Mouse (Mus musculus): Measurements from ENCODE around the gene Sys1. TPM values are rescaled to one million over a fixed set of nuclear protein-coding genes. Genes with fewer than 3 reads are reported as not detected.

Gene Sys1
- total and polyA plus RNA-seq, 3 experiments = 85.8 to 94.3 TPM; not detected in 1

GRCm38 (mm10) chr2:164448921-164449320 is 7.8 kb upstream of the Sys1 start:
- Histone ChIP-seq H3K4me3 (ENCODE audit: control insufficient read depth in 1 of 2, insufficient read depth in 1 of 2, low read depth in 2 of 2, low read length in 2 of 2) (no peak overlapping the region), H3K9ac (ENCODE audit: control insufficient read depth, low read depth, low read length, poor library complexity, severe bottlenecking) (no peak overlapping the region), H3K27me3 (ENCODE audit: control insufficient read depth in 1 of 2, insufficient read depth in 2 of 2, low read length in 2 of 2) (peaks cover 26 to 42% of the 10 kb centered on the region in 2 experiments), H3K9me3 (replicated peaks; ENCODE audit: insufficient read depth, low read length) (no peaks in the 10 kb centered on the region), H3K4me1 (ENCODE audit: control insufficient read depth in 1 of 2, insufficient read depth in 2 of 2, low read length in 2 of 2) (no peaks in the 10 kb centered on the region), H3K36me3 (ENCODE audit: control insufficient read depth in 1 of 2, insufficient read depth in 2 of 2, low read length in 2 of 2) (no peaks in the 10 kb centered on the region), H3K27ac (ENCODE audit: control insufficient read depth, low read depth, low read length) (no peak overlapping the region), H3K79me2 (ENCODE audit: control insufficient read depth, insufficient read depth, low read length, poor library complexity) (no peaks in the 10 kb centered on the region)
- TF ChIP-seq MAFK (IDR thresholded peaks at IDR 0.05; ENCODE audit: borderline replicate concordance, low read depth, low read length) (no peak), BHLHE40 (IDR thresholded peaks at IDR 0.05; ENCODE audit: borderline replicate concordance, low read depth, low read length) (no peak), SMC3 (IDR thresholded peaks at IDR 0.05; ENCODE audit: low read depth, low read length) (no peak), NELFE (IDR thresholded peaks at IDR 0.05; ENCODE audit: low read depth, low read length) (no peak), HCFC1 (IDR thresholded peaks at IDR 0.05; ENCODE audit: low read depth, low read length) (no peak), RCOR1 (IDR thresholded peaks at IDR 0.05; ENCODE audit: low read depth, low read length) (no peak), USF1 (IDR thresholded peaks at IDR 0.05; ENCODE audit: low read depth, low read length) (no peak), ZNF384 (IDR thresholded peaks at IDR 0.05; ENCODE audit: low read depth, low read length) (no peak), POLR2A (IDR thresholded peaks at IDR 0.05; ENCODE audit: control insufficient read depth in 1 of 2, insufficient read depth in 1 of 2, low read depth in 1 of 2, low read length in 2 of 2, poor library complexity in 1 of 2) (no peak), POLR2AphosphoS2 (IDR thresholded peaks at IDR 0.05; ENCODE audit: low read length) (no peak)
- no peak for DNase-seq (ENCODE audit: low read depth, low spot score)

- Histone ChIP-seq H3K9me3 (replicated peaks; ENCODE audit: insufficient read depth, low read length) (no peaks in the 10 kb centered on the region), H3K27ac (ENCODE audit: control insufficient read depth, low read depth, low read length) (no peak overlapping the region), H3K79me2 (ENCODE audit: control insufficient read depth, insufficient read depth, low read length, poor library complexity) (no peaks in the 10 kb centered on the region), H3K27me3 (ENCODE audit: control insufficient read depth in 1 of 2, insufficient read depth in 2 of 2, low read length in 2 of 2) (peaks cover 28 to 43% of the 10 kb centered on the region in 2 experiments), H3K36me3 (ENCODE audit: control insufficient read depth in 1 of 2, insufficient read depth in 2 of 2, low read length in 2 of 2) (no peaks in the 10 kb centered on the region), H3K9ac (ENCODE audit: control insufficient read depth, low read depth, low read length, poor library complexity, severe bottlenecking) (no peak overlapping the region), H3K4me3 (ENCODE audit: control insufficient read depth in 1 of 2, insufficient read depth in 1 of 2, low read depth in 2 of 2, low read length in 2 of 2) (no peak overlapping the region), H3K4me1 (ENCODE audit: control insufficient read depth in 1 of 2, insufficient read depth in 2 of 2, low read length in 2 of 2) (no peaks in the 10 kb centered on the region)
- TF ChIP-seq TAL1 (IDR thresholded peaks at IDR 0.05; ENCODE audit: low read length) (no peak), E2F4 (IDR thresholded peaks at IDR 0.05; ENCODE audit: borderline replicate concordance, low read depth, low read length) (no peak), ETS1 (IDR thresholded peaks at IDR 0.05; ENCODE audit: low read depth, low read length) (no peak), MYB (IDR thresholded peaks at IDR 0.05; ENCODE audit: low read depth, low read length) (no peak), JUND (IDR thresholded peaks at IDR 0.05; ENCODE audit: low read depth, low read length) (no peak), POLR2AphosphoS5 (IDR thresholded peaks at IDR 0.05; ENCODE audit: borderline replicate concordance, low read depth, low read length) (no peak), CTCF (IDR thresholded peaks at IDR 0.05 in 2 of 3, conservative IDR thresholded peaks at IDR 0.05 in 1 of 3; ENCODE audit: control insufficient read depth in 1 of 3, insufficient read depth in 1 of 3, low read depth in 2 of 3, low read length in 3 of 3, poor library complexity in 1 of 3, severe bottlenecking in 1 of 3) (no peak)
- no peak for DNase-seq (ENCODE audit: low read depth, low spot score)
Observed at GRCm38 (mm10) chr2:164449341-164450042, 7.3 kb upstream of the Sys1 start.
